Mouse (Mus musculus): ENCODE measurements around the gene Dazap1. TPM values are rescaled to one million over a fixed set of nuclear protein-coding genes. Genes with fewer than 3 reads are reported as not detected.

Dazap1 gene
- polyA plus RNA-seq, 1 experiment from 2014 or later, result 42.3 TPM

- DNase-seq (ENCODE audit: low spot score) (no peak), ATAC-seq (ENCODE audit: low read depth) (no peak)
- Histone ChIP-seq H3K4me2 (ENCODE audit: low read depth, low read length) (no peak overlapping the region), H3K36me3 (ENCODE audit: control insufficient read depth, insufficient read depth, low read length) (peaks cover 59% of the 10 kb centered on the region), H3K27me3 (replicated peaks; ENCODE audit: control insufficient read depth, insufficient read depth, low read length) (no peaks in the 10 kb centered on the region), H3K4me3 (ENCODE audit: low read depth, low read length) (no peak overlapping the region), H3K27ac (replicated peaks; ENCODE audit: low read depth, low read length) (no peak overlapping the region), H3K4me1 (ENCODE audit: control insufficient read depth, insufficient read depth, low read length) (no peaks in the 10 kb centered on the region), H3K9me3 (ENCODE audit: control insufficient read depth, low read length) (no peaks in the 10 kb centered on the region), H3K9ac (ENCODE audit: low read depth, low read length) (no peak overlapping the region)
- 90% methylated on average over 12 of the region's 12 CpGs for WGBS
These were observed 26.8 kb downstream of the Dazap1 start for GRCm38 (mm10) chr10:80288097-80288496.

DNA sequence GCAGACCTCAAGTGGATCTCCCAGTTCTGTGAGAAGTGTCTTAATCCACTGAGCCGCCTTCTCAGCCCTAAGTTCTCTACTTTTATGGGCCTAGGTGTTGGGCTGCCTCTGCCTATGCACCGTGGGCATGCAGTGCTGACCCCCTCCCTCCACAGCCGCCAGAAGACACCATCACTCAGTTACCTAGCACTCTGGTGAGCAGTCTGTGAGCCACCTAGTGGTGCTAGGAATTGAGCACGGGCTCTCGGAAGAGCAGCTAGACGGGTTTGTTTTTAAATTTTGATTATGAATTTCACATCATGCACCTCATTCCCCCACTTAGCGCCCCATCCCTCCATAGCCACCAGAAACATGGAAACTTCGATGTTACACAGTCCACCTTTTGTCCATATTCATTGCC is 27.4 kb downstream of the Dazap1 start:
- Histone ChIP-seq H3K27ac (replicated peaks; ENCODE audit: low read depth, low read length) (no peak overlapping the region), H3K4me1 (ENCODE audit: control insufficient read depth, insufficient read depth, low read length) (0 out of 2 replicates have a peak, but pooled peaks cover 4% of the 10 kb centered on the region), H3K9ac (ENCODE audit: low read depth, low read length) (no peak overlapping the region), H3K4me2 (ENCODE audit: low read depth, low read length) (no peak overlapping the region), H3K36me3 (ENCODE audit: control insufficient read depth, insufficient read depth, low read length) (peaks cover 59% of the 10 kb centered on the region), H3K27me3 (replicated peaks; ENCODE audit: control insufficient read depth, insufficient read depth, low read length) (no peaks in the 10 kb centered on the region), H3K4me3 (ENCODE audit: low read depth, low read length) (no peak overlapping the region), H3K9me3 (ENCODE audit: control insufficient read depth, low read length) (no peaks in the 10 kb centered on the region)
- ATAC-seq (ENCODE audit: low read depth), result no peak
- WGBS, result 70% methylated on average over 8 of the region's 8 CpGs
- DNase-seq (ENCODE audit: low spot score), result no peak

- DNase-seq (ENCODE audit: low spot score), result peak; percentile 98
- no peaks in the 10 kb centered on the region; the same call in 1 of the 2 replicates for H3K27me3 ChIP-seq (replicated peaks; ENCODE audit: control insufficient read depth, insufficient read depth, low read length)
- H3K4me2 ChIP-seq (ENCODE audit: low read depth, low read length), result peak within 1 kb of the TSS; percentile 98
- H3K36me3 ChIP-seq (ENCODE audit: control insufficient read depth, insufficient read depth, low read length), result peaks cover 36% of the 10 kb centered on the region
- H3K4me3 ChIP-seq (ENCODE audit: low read depth, low read length), result peak within 1 kb of the TSS; percentile 97
- H3K4me1 ChIP-seq (ENCODE audit: control insufficient read depth, insufficient read depth, low read length), result 0 out of 2 replicates have a peak, but pooled peaks cover 4% of the 10 kb centered on the region
- no peaks in the 10 kb centered on the region for H3K9me3 ChIP-seq (ENCODE audit: control insufficient read depth, low read length)
- WGBS, result under 1% methylated on average over 54 of the region's 72 CpGs
- peak within 1 kb of the TSS; percentile 99 for H3K9ac ChIP-seq (ENCODE audit: low read depth, low read length)
- H3K27ac ChIP-seq (replicated peaks; ENCODE audit: low read depth, low read length), result peak within 1 kb of the TSS; percentile 94
- peak; percentile 87 for ATAC-seq (ENCODE audit: low read depth)
These were observed 31.2 kb downstream of the Dazap1 start, which contains the start of gene Rps15 for GRCm38 (mm10) chr10:80292251-80293146. Gene Rps15, plus strand, starts transcription at chr10:80292453.

DNA sequence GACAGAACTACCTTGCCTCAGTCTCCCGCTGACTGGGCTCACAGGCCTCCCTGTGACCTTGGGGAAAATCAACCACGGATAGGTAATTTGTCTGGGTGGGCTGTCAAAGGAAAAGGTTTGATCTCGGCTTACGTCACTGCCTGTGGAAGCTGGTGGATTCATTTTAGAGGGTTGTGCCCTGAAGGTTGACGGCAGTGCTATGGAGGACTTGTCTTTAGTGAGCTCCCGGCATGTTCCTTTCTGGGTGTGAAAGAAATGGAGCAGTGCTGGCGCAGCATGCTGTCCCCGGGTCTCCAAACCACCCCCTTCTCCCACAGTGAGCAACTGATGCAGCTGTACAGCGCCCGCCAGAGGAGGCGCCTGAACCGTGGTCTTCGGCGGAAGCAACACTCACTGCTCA is 32.0 kb downstream of the Dazap1 start:
- Histone ChIP-seq H3K4me2 (ENCODE audit: low read depth, low read length) (peak overlapping the region; percentile 98), H3K27ac (replicated peaks; ENCODE audit: low read depth, low read length) (peak overlapping the region; percentile 94), H3K4me3 (ENCODE audit: low read depth, low read length) (peak overlapping the region; percentile 97), H3K27me3 (replicated peaks; ENCODE audit: control insufficient read depth, insufficient read depth, low read length) (peaks cover 3% of the 10 kb centered on the region), H3K4me1 (ENCODE audit: control insufficient read depth, insufficient read depth, low read length) (0 out of 2 replicates have a peak, but pooled peaks cover 4% of the 10 kb centered on the region), H3K9me3 (ENCODE audit: control insufficient read depth, low read length) (no peaks in the 10 kb centered on the region), H3K36me3 (ENCODE audit: control insufficient read depth, insufficient read depth, low read length) (peaks cover 28% of the 10 kb centered on the region), H3K9ac (ENCODE audit: low read depth, low read length) (peak overlapping the region; percentile 99)
- ATAC-seq (ENCODE audit: low read depth) (no peak), DNase-seq (ENCODE audit: low spot score) (no peak)
- 24% methylated on average over 14 of the region's 14 CpGs for WGBS

DNA sequence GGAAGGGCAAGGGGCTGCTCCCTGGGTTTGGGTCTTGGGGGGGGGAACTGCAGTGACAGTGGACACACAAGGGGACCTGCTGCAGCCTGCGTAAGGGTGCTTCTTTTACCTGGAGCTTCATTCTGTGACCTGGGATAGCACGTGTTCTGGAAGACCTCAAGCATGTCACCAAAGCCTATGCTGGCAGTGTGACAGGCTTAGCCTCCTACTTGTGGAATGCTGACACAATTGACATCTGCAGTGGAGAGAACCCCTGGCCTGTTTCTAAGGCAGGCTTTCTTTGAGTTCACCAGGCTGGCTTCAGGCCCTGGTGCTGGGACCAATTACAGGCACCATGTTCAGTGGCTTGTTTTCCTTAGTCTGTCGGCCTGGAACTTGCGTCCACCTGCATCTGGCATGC is 33.0 kb downstream of the Dazap1 start:
- Histone ChIP-seq H3K36me3 (ENCODE audit: control insufficient read depth, insufficient read depth, low read length) (peaks cover 22% of the 10 kb centered on the region), H3K4me3 (ENCODE audit: low read depth, low read length) (no peak overlapping the region), H3K4me1 (ENCODE audit: control insufficient read depth, insufficient read depth, low read length) (0 out of 2 replicates have a peak, but pooled peaks cover 4% of the 10 kb centered on the region), H3K27ac (replicated peaks; ENCODE audit: low read depth, low read length) (no peak overlapping the region), H3K9me3 (ENCODE audit: control insufficient read depth, low read length) (no peaks in the 10 kb centered on the region), H3K9ac (ENCODE audit: low read depth, low read length) (no peak overlapping the region), H3K4me2 (ENCODE audit: low read depth, low read length) (no peak overlapping the region), H3K27me3 (replicated peaks; ENCODE audit: control insufficient read depth, insufficient read depth, low read length) (peaks cover 13% of the 10 kb centered on the region)
- no peak for DNase-seq (ENCODE audit: low spot score)
- WGBS, result 62% methylated on average over 4 of the region's 4 CpGs
- ATAC-seq (ENCODE audit: low read depth), result no peak

DNA sequence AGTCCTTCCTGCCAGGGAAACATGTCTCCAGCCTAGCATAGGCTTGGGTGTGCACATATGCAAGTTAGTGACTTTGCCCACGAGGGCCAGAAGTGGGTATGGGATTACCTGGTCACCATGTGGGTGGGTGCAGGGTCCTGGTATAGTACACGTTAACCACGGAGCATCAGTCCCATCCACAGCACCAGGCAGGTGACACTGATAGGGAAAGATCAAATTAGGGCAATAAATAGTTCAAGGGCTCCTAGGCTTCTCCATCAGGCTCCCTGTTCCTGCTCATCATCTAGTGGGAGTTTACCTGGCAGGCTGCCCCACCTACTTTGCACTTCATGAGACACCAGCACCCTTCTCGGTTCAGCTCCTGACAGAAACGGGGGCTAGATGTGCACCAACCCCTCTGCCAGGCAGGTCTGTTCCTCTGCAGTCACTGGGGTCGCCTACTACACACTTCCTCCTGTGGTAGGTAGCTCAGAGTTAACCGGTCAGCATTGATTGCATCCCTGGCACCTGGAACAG is 33.6 kb downstream of the Dazap1 start:
- H3K9me3 ChIP-seq (ENCODE audit: control insufficient read depth, low read length), result no peaks in the 10 kb centered on the region
- peaks cover 22% of the 10 kb centered on the region for H3K36me3 ChIP-seq (ENCODE audit: control insufficient read depth, insufficient read depth, low read length)
- ATAC-seq (ENCODE audit: low read depth), result no peak
- WGBS, result 42% methylated on average over 7 of the region's 7 CpGs
- H3K4me3 ChIP-seq (ENCODE audit: low read depth, low read length), result no peak overlapping the region
- no peak overlapping the region for H3K4me2 ChIP-seq (ENCODE audit: low read depth, low read length)
- H3K27me3 ChIP-seq (replicated peaks; ENCODE audit: control insufficient read depth, insufficient read depth, low read length), result peaks cover 18% of the 10 kb centered on the region
- no peak overlapping the region for H3K27ac ChIP-seq (replicated peaks; ENCODE audit: low read depth, low read length)
- H3K4me1 ChIP-seq (ENCODE audit: control insufficient read depth, insufficient read depth, low read length), result 0 out of 2 replicates have a peak, but pooled peaks cover 4% of the 10 kb centered on the region
- no peak for DNase-seq (ENCODE audit: low spot score)
- H3K9ac ChIP-seq (ENCODE audit: low read depth, low read length), result no peak overlapping the region

DNA sequence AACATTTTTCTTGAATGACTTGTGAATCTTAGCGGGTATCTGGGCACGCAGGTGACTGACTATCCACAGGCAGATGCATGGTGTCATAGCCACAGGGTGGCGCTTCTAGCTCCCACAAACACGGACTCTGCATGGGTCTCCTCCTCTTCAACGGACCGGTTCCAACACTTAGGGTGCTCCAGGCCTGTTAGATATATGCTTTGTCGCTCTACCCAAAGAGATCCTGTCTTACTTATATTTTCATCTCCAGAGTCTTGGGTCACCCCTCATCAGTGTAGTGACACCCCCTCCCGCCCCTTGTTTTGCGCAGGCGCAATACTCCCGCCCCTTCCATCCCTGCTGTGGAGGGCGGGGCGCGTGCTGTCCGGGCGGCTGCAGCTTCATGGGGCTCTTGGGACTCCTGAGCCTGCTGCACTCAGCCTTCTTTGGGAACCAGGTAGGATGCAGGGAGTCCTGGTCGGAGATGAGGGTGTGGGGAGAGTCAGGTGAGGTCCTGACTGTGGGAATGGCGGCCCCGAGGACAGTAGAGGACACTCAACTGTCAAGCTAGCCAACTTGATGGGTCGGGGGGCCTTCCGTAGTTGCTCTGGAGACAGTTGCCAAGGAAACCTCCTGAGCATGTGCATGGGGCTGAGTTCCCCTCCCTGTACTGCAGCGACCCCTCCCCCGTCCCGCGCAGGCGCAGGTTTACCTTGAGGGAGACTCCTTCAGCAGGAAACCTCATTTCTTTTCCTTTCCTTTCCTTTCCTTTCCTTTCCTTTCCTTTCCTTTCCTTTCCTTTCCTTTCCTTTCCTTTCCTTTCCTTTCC is 34.5 kb downstream of the Dazap1 start, which contains the start of gene Apc2:
Apc2 (plus strand) TSS at position 360 of the 808 bp plus-strand sequence.
- peak within 1 kb of the TSS; percentile 66 for H3K4me2 ChIP-seq (ENCODE audit: low read depth, low read length)
- no peaks in the 10 kb centered on the region for H3K9me3 ChIP-seq (ENCODE audit: control insufficient read depth, low read length)
- 2% methylated on average over 25 of the region's 26 CpGs for WGBS
- H3K27me3 ChIP-seq (replicated peaks; ENCODE audit: control insufficient read depth, insufficient read depth, low read length), result peaks cover 28% of the 10 kb centered on the region
- H3K27ac ChIP-seq (replicated peaks; ENCODE audit: low read depth, low read length), result peak within 1 kb of the TSS; percentile 64
- 0 out of 2 replicates have a peak, but pooled peaks cover 4% of the 10 kb centered on the region for H3K4me1 ChIP-seq (ENCODE audit: control insufficient read depth, insufficient read depth, low read length)
- H3K9ac ChIP-seq (ENCODE audit: low read depth, low read length), result peak within 1 kb of the TSS; percentile 55
- peak within 1 kb of the TSS; percentile 41 for H3K4me3 ChIP-seq (ENCODE audit: low read depth, low read length)
- DNase-seq (ENCODE audit: low spot score), result peak; percentile 81
- peaks cover 22% of the 10 kb centered on the region for H3K36me3 ChIP-seq (ENCODE audit: control insufficient read depth, insufficient read depth, low read length)
- ATAC-seq (ENCODE audit: low read depth), result peak; percentile 56

DNA sequence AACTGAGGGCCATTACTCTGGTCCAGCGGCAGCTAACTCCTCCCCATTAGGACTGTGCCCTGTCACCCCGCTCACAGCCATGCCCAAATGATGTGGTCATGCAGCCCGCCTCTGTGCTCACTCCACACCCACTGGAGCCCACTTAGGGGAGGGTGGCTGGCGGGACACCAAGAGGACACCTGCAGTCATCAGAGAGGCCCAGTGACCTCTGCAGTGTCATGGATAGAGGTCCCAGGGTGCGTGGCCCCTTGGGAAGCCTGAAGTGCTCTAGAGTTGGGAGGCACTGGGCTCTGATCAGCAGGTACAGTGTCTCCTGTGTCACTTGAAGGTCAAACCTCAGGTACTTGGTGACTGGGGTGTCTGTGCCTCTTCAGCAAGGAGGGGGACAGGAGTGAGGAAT is 35.5 kb downstream of the Dazap1 start:
- peak overlapping the region; percentile 66 for H3K4me2 ChIP-seq (ENCODE audit: low read depth, low read length)
- H3K4me3 ChIP-seq (ENCODE audit: low read depth, low read length), result 0 out of 2 replicates have a peak overlapping the region, but pooled peaks have one; percentile 41
- 0 out of 2 replicates have a peak, but pooled peaks cover 4% of the 10 kb centered on the region for H3K4me1 ChIP-seq (ENCODE audit: control insufficient read depth, insufficient read depth, low read length)
- WGBS, result 63% methylated on average over 5 of the region's 5 CpGs
- H3K27me3 ChIP-seq (replicated peaks; ENCODE audit: control insufficient read depth, insufficient read depth, low read length), result peaks cover 38% of the 10 kb centered on the region
- DNase-seq (ENCODE audit: low spot score), result no peak
- H3K9ac ChIP-seq (ENCODE audit: low read depth, low read length), result peak overlapping the region; percentile 55; the same call in 1 of the 2 replicates
- H3K27ac ChIP-seq (replicated peaks; ENCODE audit: low read depth, low read length), result no peak overlapping the region; the same call in 1 of the 2 replicates
- peaks cover 22% of the 10 kb centered on the region for H3K36me3 ChIP-seq (ENCODE audit: control insufficient read depth, insufficient read depth, low read length)
- H3K9me3 ChIP-seq (ENCODE audit: control insufficient read depth, low read length), result no peaks in the 10 kb centered on the region
- no peak for ATAC-seq (ENCODE audit: low read depth)

Measured in embryonic facial prominence, embryonic 14.5 days (tissue).